Mouse (Mus musculus): ENCODE results near the gene Nbr1. TPM values are rescaled to one million over a fixed set of nuclear protein-coding genes. Genes with fewer than 3 reads are reported as not detected.
A peak's percentile ranks its signal among the peaks of the same experiment; 100 is the strongest.
"Not testable (repeated sequence)": the region's sequence is repeated elsewhere in the genome, so short reads cannot be mapped to it uniquely, and the experiment has no call there.

Gene Nbr1
- polyA plus RNA-seq, 1 experiment from 2014 or later: 63.6 TPM

DNA sequence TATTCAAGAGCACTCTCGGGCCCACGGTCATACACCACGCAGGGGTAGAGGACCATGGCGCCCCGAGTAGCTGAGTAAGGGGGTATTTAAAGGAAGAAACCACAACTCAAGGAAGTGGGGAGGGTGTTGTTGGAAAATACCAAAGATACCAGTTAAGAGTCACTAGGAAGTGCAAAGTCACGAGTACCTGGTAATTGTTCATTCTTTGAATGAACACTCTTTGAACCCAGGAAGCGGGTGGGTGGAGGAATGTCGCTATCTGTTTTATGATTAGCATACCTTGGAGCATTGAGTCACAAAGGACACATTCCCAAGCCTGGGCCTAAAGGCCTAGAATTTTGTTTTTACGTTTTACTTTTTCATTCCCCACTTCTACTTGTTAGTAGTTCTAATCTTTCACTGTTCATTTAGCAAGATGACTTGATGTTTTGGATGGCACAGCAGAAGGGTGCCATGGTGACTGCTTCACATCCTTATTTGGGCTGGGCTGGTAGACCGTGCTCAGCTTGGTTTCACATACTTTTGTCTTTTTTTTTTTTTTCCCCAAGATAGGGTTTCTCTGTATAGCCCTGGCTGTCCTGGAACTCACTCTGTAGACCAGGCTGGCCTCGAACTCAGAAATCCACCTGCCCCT is 68.2 kb downstream of the Nbr1 start:
- not testable (repeated sequence) for H3K9ac ChIP-seq (ENCODE audit: low read depth, low read length); H3K36me3 ChIP-seq (ENCODE audit: control insufficient read depth, insufficient read depth, low read length); ATAC-seq (ENCODE audit: low read depth); H3K27ac ChIP-seq (replicated peaks; ENCODE audit: low read depth, low read length); H3K9me3 ChIP-seq (ENCODE audit: control insufficient read depth, low read length); H3K4me2 ChIP-seq (ENCODE audit: low read depth, low read length); DNase-seq (ENCODE audit: low spot score); H3K27me3 ChIP-seq (replicated peaks; ENCODE audit: control insufficient read depth, insufficient read depth, low read length); H3K4me3 ChIP-seq (ENCODE audit: low read depth, low read length)
- 87% methylated on average over 11 of the region's 11 CpGs for WGBS
- H3K4me1 ChIP-seq (ENCODE audit: control insufficient read depth, insufficient read depth, low read length): peaks cover 16% of the 10 kb centered on the region

DNA sequence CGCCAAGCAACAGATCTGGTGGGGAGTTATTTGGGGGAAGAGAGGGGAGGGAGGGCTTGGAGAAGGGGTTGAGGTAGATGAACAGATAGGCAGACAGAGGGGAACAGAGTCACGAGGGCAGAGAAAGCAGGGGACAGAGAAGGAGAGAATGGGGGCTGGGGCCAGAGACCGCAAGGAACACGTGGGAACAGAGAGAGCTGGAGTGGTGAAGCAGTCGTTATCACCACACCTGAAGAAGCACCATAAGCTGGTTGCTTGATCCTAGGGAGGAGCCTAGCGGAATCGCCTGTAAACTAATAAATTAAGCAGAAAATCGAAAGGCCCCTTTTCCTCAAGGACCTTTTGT is 74.7 kb downstream of the Nbr1 start:
- peak overlapping the region; percentile 47 for H3K4me3 ChIP-seq (ENCODE audit: low read depth, low read length)
- H3K27me3 ChIP-seq (replicated peaks; ENCODE audit: control insufficient read depth, insufficient read depth, low read length): no peaks in the 10 kb centered on the region
- peak overlapping the region; percentile 97 for H3K27ac ChIP-seq (replicated peaks; ENCODE audit: low read depth, low read length)
- ATAC-seq (ENCODE audit: low read depth) (peak; percentile 8; the same call in 1 of the 2 replicates), DNase-seq (ENCODE audit: low spot score) (no peak)
- H3K4me2 ChIP-seq (ENCODE audit: low read depth, low read length): peak overlapping the region; percentile 81
- peak overlapping the region; percentile 55 for H3K9ac ChIP-seq (ENCODE audit: low read depth, low read length)
- no peaks in the 10 kb centered on the region for H3K9me3 ChIP-seq (ENCODE audit: control insufficient read depth, low read length)
- no peaks in the 10 kb centered on the region for H3K36me3 ChIP-seq (ENCODE audit: control insufficient read depth, insufficient read depth, low read length)
- H3K4me1 ChIP-seq (ENCODE audit: control insufficient read depth, insufficient read depth, low read length): peaks cover 5% of the 10 kb centered on the region; the same call in 1 of the 2 replicates
- 3% methylated on average over 8 of the region's 8 CpGs for WGBS

DNA sequence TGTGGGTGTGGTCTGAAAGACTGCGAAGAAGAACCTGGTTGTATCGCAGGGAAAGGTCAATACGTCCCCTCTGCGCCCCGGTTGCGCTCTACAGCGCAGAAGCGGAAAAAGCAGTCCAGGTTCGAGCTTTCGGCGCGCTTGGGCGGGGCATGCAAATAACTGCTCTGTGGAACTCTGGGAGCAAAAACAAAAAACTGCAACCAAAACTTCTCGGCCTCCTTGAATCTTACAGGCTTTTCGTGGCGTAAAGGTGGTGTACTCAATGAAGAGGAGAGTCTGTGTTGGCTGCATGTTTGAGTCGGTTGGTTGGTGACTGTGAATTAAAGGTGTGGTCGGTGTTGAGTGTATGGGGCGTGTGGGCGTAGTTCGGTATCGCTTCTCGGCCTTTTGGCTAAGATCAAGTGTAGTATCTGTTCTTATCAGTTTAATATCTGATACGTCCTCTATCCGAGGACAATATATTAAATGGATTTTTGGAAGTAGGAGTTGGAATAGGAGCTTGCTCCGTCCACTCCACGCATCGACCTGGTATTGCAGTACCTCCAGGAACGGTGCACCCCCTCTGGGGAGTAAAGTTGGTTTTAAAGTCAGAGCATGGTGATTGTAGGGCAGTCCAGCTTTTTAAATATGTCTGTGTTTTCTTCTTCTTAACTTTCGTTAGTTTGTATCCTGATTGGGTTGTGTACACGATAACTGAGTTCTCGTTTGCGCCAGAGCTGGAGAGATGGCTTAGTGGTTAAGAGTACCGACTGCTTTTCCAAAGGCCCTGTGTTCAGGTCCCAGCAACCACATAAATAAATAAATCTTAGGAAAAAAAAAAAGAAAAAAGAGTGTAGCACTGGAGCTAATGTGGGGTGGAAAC is 75.3 kb downstream of the Nbr1 start, which contains the start of gene Rdm1:
Rdm1 (plus strand) TSS at position 201 of the 862 bp plus-strand sequence.
- peak within 1 kb of the TSS; percentile 97 for H3K27ac ChIP-seq (replicated peaks; ENCODE audit: low read depth, low read length)
- ATAC-seq (ENCODE audit: low read depth) (peak; percentile 93), DNase-seq (ENCODE audit: low spot score) (peak; percentile 97)
- WGBS: 0% methylated on average over 31 of the region's 34 CpGs
- peaks cover 5% of the 10 kb centered on the region; the same call in 1 of the 2 replicates for H3K4me1 ChIP-seq (ENCODE audit: control insufficient read depth, insufficient read depth, low read length)
- H3K9me3 ChIP-seq (ENCODE audit: control insufficient read depth, low read length): no peaks in the 10 kb centered on the region
- peak within 1 kb of the TSS; percentile 74 for H3K9ac ChIP-seq (ENCODE audit: low read depth, low read length)
- peak within 1 kb of the TSS; percentile 47 for H3K4me3 ChIP-seq (ENCODE audit: low read depth, low read length)
- H3K36me3 ChIP-seq (ENCODE audit: control insufficient read depth, insufficient read depth, low read length): no peaks in the 10 kb centered on the region
- H3K27me3 ChIP-seq (replicated peaks; ENCODE audit: control insufficient read depth, insufficient read depth, low read length): no peaks in the 10 kb centered on the region
- H3K4me2 ChIP-seq (ENCODE audit: low read depth, low read length): peak within 1 kb of the TSS; percentile 81

DNA sequence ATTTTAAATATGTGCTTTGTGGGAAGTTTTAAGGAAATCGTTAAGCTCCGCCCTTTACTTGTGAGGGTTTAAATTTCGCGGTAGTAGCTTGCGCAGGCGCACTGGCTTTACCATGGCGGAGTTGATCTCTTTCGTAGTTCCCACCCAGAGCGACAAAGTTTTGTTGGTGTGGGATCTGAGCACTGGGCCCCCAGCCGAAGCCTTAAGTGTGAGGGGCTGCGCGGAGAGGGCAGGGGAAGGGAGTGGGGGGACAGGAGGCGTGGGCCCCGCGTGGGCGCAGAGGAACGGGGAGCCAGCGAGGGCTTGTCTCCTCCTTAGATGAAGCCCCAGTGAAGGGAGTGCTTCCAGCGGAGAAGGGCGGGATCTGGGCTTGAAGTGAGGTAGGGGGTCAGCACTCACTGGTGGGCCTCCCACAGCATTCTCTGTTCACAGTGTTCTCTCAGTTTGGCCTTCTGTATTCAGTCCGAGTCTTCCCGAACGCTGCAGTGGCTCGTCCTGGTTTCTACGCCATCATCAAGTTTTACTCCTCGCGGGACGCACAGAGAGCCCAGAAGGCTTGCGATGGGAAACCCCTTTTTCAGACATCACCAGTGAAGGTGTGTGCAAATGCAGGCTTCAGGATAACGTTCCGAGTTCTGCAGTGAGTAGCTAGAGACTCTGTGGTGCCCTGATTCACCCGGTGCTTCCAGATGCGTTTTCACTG is 76.1 kb downstream of the Nbr1 start:
- peak overlapping the region; percentile 81 for H3K4me2 ChIP-seq (ENCODE audit: low read depth, low read length)
- under 1% methylated on average over 31 of the region's 33 CpGs for WGBS
- H3K4me1 ChIP-seq (ENCODE audit: control insufficient read depth, insufficient read depth, low read length): peaks cover 5% of the 10 kb centered on the region; the same call in 1 of the 2 replicates
- peak; percentile 42 for ATAC-seq (ENCODE audit: low read depth)
- H3K4me3 ChIP-seq (ENCODE audit: low read depth, low read length): peak overlapping the region; percentile 47
- peak overlapping the region; percentile 97 for H3K27ac ChIP-seq (replicated peaks; ENCODE audit: low read depth, low read length)
- peak; percentile 97 for DNase-seq (ENCODE audit: low spot score)
- no peaks in the 10 kb centered on the region for H3K9me3 ChIP-seq (ENCODE audit: control insufficient read depth, low read length)
- peak overlapping the region; percentile 74 for H3K9ac ChIP-seq (ENCODE audit: low read depth, low read length)
- no peaks in the 10 kb centered on the region for H3K36me3 ChIP-seq (ENCODE audit: control insufficient read depth, insufficient read depth, low read length)
- H3K27me3 ChIP-seq (replicated peaks; ENCODE audit: control insufficient read depth, insufficient read depth, low read length): no peaks in the 10 kb centered on the region

DNA sequence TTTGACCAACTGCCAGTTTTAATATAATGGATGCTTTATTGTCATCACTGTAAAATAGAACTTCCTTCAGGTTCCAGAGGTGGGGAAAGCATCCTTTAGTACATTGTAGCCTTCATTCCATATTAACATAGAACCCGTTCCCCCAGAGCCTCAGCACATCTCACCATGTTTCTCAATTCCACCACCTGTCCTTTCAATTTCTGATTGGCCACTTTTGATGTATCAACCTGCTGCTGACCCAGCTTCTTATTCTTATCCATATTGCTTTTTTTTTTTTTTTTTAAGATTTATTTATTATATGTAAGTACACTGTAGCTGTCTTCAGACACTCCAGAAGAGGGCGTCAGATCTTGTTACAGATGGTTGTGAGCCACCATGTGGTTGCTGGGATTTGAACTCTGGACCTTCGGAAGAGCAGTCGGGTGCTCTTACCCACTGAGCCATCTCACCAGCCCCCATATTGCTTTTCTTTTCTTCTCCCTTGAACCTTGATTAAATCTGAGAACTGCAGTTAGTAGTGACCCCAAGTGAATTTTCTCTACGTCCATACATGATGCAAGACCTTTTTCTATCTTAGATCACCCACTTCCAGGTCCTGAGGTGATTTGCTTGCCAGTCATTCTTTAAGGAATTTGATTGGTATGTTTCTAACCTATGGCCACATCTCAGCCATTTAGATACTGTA is 76.9 kb downstream of the Nbr1 start:
- DNase-seq (ENCODE audit: low spot score); H3K4me1 ChIP-seq (ENCODE audit: control insufficient read depth, insufficient read depth, low read length); ATAC-seq (ENCODE audit: low read depth); H3K9me3 ChIP-seq (ENCODE audit: control insufficient read depth, low read length); H3K27me3 ChIP-seq (replicated peaks; ENCODE audit: control insufficient read depth, insufficient read depth, low read length); H3K36me3 ChIP-seq (ENCODE audit: control insufficient read depth, insufficient read depth, low read length): not testable (repeated sequence)
- peak overlapping the region; percentile 81 for H3K4me2 ChIP-seq (ENCODE audit: low read depth, low read length)
- H3K9ac ChIP-seq (ENCODE audit: low read depth, low read length): peak overlapping the region; percentile 74; the same call in 1 of the 2 replicates
- 67% methylated on average over 4 of the region's 5 CpGs for WGBS
- peak overlapping the region; percentile 97; the same call in 1 of the 2 replicates for H3K27ac ChIP-seq (replicated peaks; ENCODE audit: low read depth, low read length)
- peak overlapping the region; percentile 47 for H3K4me3 ChIP-seq (ENCODE audit: low read depth, low read length)

Other genes with a start within 250 kb of the Nbr1 start
- 134 and 139 TPM in 2 replicates for gene Becn1, start 249.9 kb upstream of the Nbr1 start, polyA plus RNA-seq (2014; fragmentation: Nextera tagmentation; extraction: Ambion mirVana)
- gene Psme3, start 235.9 kb upstream of the Nbr1 start, polyA plus RNA-seq (2014; fragmentation: Nextera tagmentation; extraction: Ambion mirVana): 98.0 and 106 TPM in 2 replicates
- 0.75 and 0.82 TPM in 2 replicates for gene Aoc2, start 227.1 kb upstream of the Nbr1 start, polyA plus RNA-seq (2014; fragmentation: Nextera tagmentation; extraction: Ambion mirVana)
- gene Aoc3, start 221.5 kb upstream of the Nbr1 start, polyA plus RNA-seq (2014; fragmentation: Nextera tagmentation; extraction: Ambion mirVana): 2.0 and 2.4 TPM in 2 replicates
- gene G6pc, start 184.6 kb upstream of the Nbr1 start, polyA plus RNA-seq (2014; fragmentation: Nextera tagmentation; extraction: Ambion mirVana): not detected in 2 replicates
- 43.4 and 59.3 TPM in 2 replicates for gene Aarsd1, start 134.5 kb upstream of the Nbr1 start, polyA plus RNA-seq (2014; fragmentation: Nextera tagmentation; extraction: Ambion mirVana)
- 13.4 and 16.0 TPM in 2 replicates for gene Gm27029, start 127.4 kb upstream of the Nbr1 start, polyA plus RNA-seq (2014; fragmentation: Nextera tagmentation; extraction: Ambion mirVana)
- gene Rundc1, start 127.1 kb upstream of the Nbr1 start, polyA plus RNA-seq (2014; fragmentation: Nextera tagmentation; extraction: Ambion mirVana): 16.2 and 17.3 TPM in 2 replicates
- 35.5 and 37.1 TPM in 2 replicates for gene Ptges3l, start 126.8 kb upstream of the Nbr1 start, polyA plus RNA-seq (2014; fragmentation: Nextera tagmentation; extraction: Ambion mirVana)
- 376 and 406 TPM in 2 replicates for gene Rpl27, start 109.9 kb upstream of the Nbr1 start, polyA plus RNA-seq (2014; fragmentation: Nextera tagmentation; extraction: Ambion mirVana)
- gene Ifi35, start 103.7 kb upstream of the Nbr1 start, polyA plus RNA-seq (2014; fragmentation: Nextera tagmentation; extraction: Ambion mirVana): 14.1 and 14.3 TPM in 2 replicates
- gene Rnd2, start 87.2 kb upstream of the Nbr1 start, polyA plus RNA-seq (2014; fragmentation: Nextera tagmentation; extraction: Ambion mirVana): 7.4 and 9.8 TPM in 2 replicates
- 50.4 and 51.0 TPM in 2 replicates for gene Vat1, start 85.9 kb upstream of the Nbr1 start, polyA plus RNA-seq (2014; fragmentation: Nextera tagmentation; extraction: Ambion mirVana)
- 10.4 and 11.3 TPM in 2 replicates for gene Brca1, start 194 bp upstream of the Nbr1 start, polyA plus RNA-seq (2014; fragmentation: Nextera tagmentation; extraction: Ambion mirVana)
- 5.9 and 6.5 TPM in 2 replicates for gene Tmem106a, start 30.1 kb downstream of the Nbr1 start, polyA plus RNA-seq (2014; fragmentation: Nextera tagmentation; extraction: Ambion mirVana)
- not detected in 2 replicates for gene Gm11634, start 47.1 kb downstream of the Nbr1 start, polyA plus RNA-seq (2014; fragmentation: Nextera tagmentation; extraction: Ambion mirVana)
- 34.9 and 39.4 TPM in 2 replicates for gene Rdm1, start 75.0 kb downstream of the Nbr1 start, polyA plus RNA-seq (2014; fragmentation: Nextera tagmentation; extraction: Ambion mirVana)
- gene Arl4d, start 113.4 kb downstream of the Nbr1 start, polyA plus RNA-seq (2014; fragmentation: Nextera tagmentation; extraction: Ambion mirVana): 4.2 and 4.7 TPM in 2 replicates
- 28.1 and 31.5 TPM in 2 replicates for gene Dhx8, start 180.8 kb downstream of the Nbr1 start, polyA plus RNA-seq (2014; fragmentation: Nextera tagmentation; extraction: Ambion mirVana)
- 9.3 and 11.8 TPM in 2 replicates for gene Etv4, start 233.2 kb downstream of the Nbr1 start, polyA plus RNA-seq (2014; fragmentation: Nextera tagmentation; extraction: Ambion mirVana)

Measured in embryonic facial prominence, embryonic 14.5 days (tissue).